Mouse (Mus musculus): ENCODE measurements around the gene Inhbe.

Gene Inhbe

GRCm38 (mm10) chr10:127343029-127343428 is 11.2 kb downstream of the Inhbe start:
- no peak for DNase-seq (ENCODE audit: low spot score)

GRCm38 (mm10) chr10:127341891-127342639 is 12.1 kb downstream of the Inhbe start, which contains the start of gene Gli1:
Gene Gli1, minus strand, starts transcription at chr10:127341974.
- DNase-seq (ENCODE audit: low spot score), result peak; percentile 76

GRCm38 (mm10) chr10:127341360-127341690 is 12.9 kb downstream of the Inhbe start:
- DNase-seq (ENCODE audit: low spot score), result no peak

GRCm38 (mm10) chr10:127340577-127341359 is 13.4 kb downstream of the Inhbe start:
- peak; percentile 50 for DNase-seq (ENCODE audit: low spot score)

- peak; percentile 80 for DNase-seq (ENCODE audit: low spot score)
Measured at GRCm38 (mm10) chr10:127339683-127340576, 14.3 kb downstream of the Inhbe start.

GRCm38 (mm10) chr10:127338930-127339682 is 15.1 kb downstream of the Inhbe start:
- peak; percentile 87 for DNase-seq (ENCODE audit: low spot score)

- no peak for DNase-seq (ENCODE audit: low spot score)
Measured at GRCm38 (mm10) chr10:127337536-127338099, 16.6 kb downstream of the Inhbe start.

GRCm38 (mm10) chr10:127336952-127337351 is 17.3 kb downstream of the Inhbe start:
- no peak for DNase-seq (ENCODE audit: low spot score)

- DNase-seq (ENCODE audit: low spot score), result no peak
Measured at GRCm38 (mm10) chr10:127335271-127335670, 18.9 kb downstream of the Inhbe start.

GRCm38 (mm10) chr10:127333152-127333551 is 21.1 kb downstream of the Inhbe start:
- no peak for DNase-seq (ENCODE audit: low spot score)

- DNase-seq (ENCODE audit: low spot score), result no peak
Measured at GRCm38 (mm10) chr10:127332211-127332874, 21.9 kb downstream of the Inhbe start.

- no peak for DNase-seq (ENCODE audit: low spot score)
Measured at GRCm38 (mm10) chr10:127330212-127330611, 24.0 kb downstream of the Inhbe start.

- no peak for DNase-seq (ENCODE audit: low spot score)
Measured at GRCm38 (mm10) chr10:127327461-127328145, 26.6 kb downstream of the Inhbe start.

- DNase-seq (ENCODE audit: low spot score), result no peak
Measured at GRCm38 (mm10) chr10:127326828-127327227, 27.4 kb downstream of the Inhbe start.

- DNase-seq (ENCODE audit: low spot score), result peak; percentile 47
Measured at GRCm38 (mm10) chr10:127326017-127326801, 28.0 kb downstream of the Inhbe start.

GRCm38 (mm10) chr10:127325454-127326016 is 28.7 kb downstream of the Inhbe start:
- DNase-seq (ENCODE audit: low spot score), result no peak

- DNase-seq (ENCODE audit: low spot score), result peak; percentile 37
Measured at GRCm38 (mm10) chr10:127324495-127324894, 29.7 kb downstream of the Inhbe start.

- no peak for DNase-seq (ENCODE audit: low spot score)
Measured at GRCm38 (mm10) chr10:127323131-127323855, 30.9 kb downstream of the Inhbe start.
